Mouse (Mus musculus) midbrain, embryonic 11.5 days (tissue): ENCODE data around the gene Nabp1. TPM values are rescaled to one million over a fixed set of nuclear protein-coding genes. Genes with fewer than 3 reads are reported as not detected.

Experiments used
- ATAC-seq: fragments of 200-750 bp; cut with Nextera tagmentation; 2 replicates; pipeline ENCODE4 v1.8.0; 2017; ENCODE audit warnings: moderate TSS enrichment, moderate library complexity; ENCODE audit not compliant: low FRiP score
- DNase-seq: peaks from one replicate; pipeline ENCODE4 v3.0.0; 2015; ENCODE audit warnings: low spot score; ENCODE audit errors: missing footprints
- H3K27ac ChIP-seq: fragments of 300-500 bp; sonication (generic); 2 replicates; pipeline ENCODE4 v1.5.1; 2014; ENCODE audit warnings: low read depth, low read length
- H3K27me3 ChIP-seq: fragments of 300-500 bp; sonication (generic); 2 replicates; pipeline ENCODE4 v1.6.1; 2014; ENCODE audit warnings: mild to moderate bottlenecking, low read length, moderate library complexity, mixed read lengths; ENCODE audit not compliant: control insufficient read depth, insufficient read depth
- H3K36me3 ChIP-seq: fragments of 300-500 bp; sonication (generic); 2 replicates; pipeline ENCODE4 v1.6.1; 2014; ENCODE audit warnings: mild to moderate bottlenecking, low read length, moderate library complexity, mixed read lengths; ENCODE audit not compliant: control insufficient read depth, insufficient read depth
- H3K4me1 ChIP-seq: fragments of 300-500 bp; sonication (generic); 2 replicates; pipeline ENCODE4 v1.6.1; 2014; ENCODE audit warnings: low read length; ENCODE audit not compliant: control insufficient read depth, insufficient read depth
- H3K4me2 ChIP-seq: fragments of 300-500 bp; sonication (generic); 2 replicates; pipeline ENCODE4 v1.6.1; 2014; ENCODE audit warnings: mild to moderate bottlenecking, moderate library complexity
- H3K4me3 ChIP-seq: fragments of 300-500 bp; sonication (generic); 2 replicates; pipeline ENCODE4 v1.5.1; 2014; ENCODE audit warnings: low read depth, low read length
- H3K9ac ChIP-seq: fragments of 300-500 bp; sonication (generic); 2 replicates; pipeline ENCODE4 v1.6.1; 2014; ENCODE audit warnings: low read length
- H3K9me3 ChIP-seq: fragments of 300-500 bp; sonication (generic); 2 replicates; pipeline ENCODE4 v1.6.1; 2016; ENCODE audit warnings: low read length; ENCODE audit not compliant: control insufficient read depth
- WGBS: fragments of 180-500 bp; shearing (Covaris S2); extraction: QIAGEN DNeasy Blood & Tissue Kit; methylation state at CpG from one replicate; pipeline ENCODE4 v1.1.7; 2014; 5-methylcytosine and 5-hydroxymethylcytosine counted together
- polyA plus RNA-seq: library from polyadenylated mRNA; unstranded; fragments of >200 nt; fragmentation: Nextera tagmentation; extraction: Ambion mirVana; gene quantifications from 2 replicates; pipeline ENCODE4 v1.2.1, GENCODE M21; 2014

The Nabp1 gene
- 8.1 and 9.0 TPM in 2 replicates for polyA plus RNA-seq

GRCm38 (mm10) chr1:51478262-51479026, at the start of gene Nabp1:
Gene Nabp1, minus strand, starts transcription at chr1:51478425.
- WGBS: under 1% methylated on average over 51 of the region's 51 CpGs
- H3K4me1 ChIP-seq: no peaks in the 10 kb centered on the region; the same call in 1 of the 2 replicates
- no peaks in the 10 kb centered on the region for H3K36me3 ChIP-seq
- peak within 1 kb of the TSS; percentile 84 for H3K4me2 ChIP-seq
- DNase-seq (peak; percentile 100), ATAC-seq (peak; percentile 100)
- H3K27me3 ChIP-seq: no peaks in the 10 kb centered on the region
- H3K9me3 ChIP-seq: no peaks in the 10 kb centered on the region
- peak within 1 kb of the TSS; percentile 60 for H3K4me3 ChIP-seq
- H3K27ac ChIP-seq: no peak within 1 kb of the TSS
- H3K9ac ChIP-seq: peak within 1 kb of the TSS; percentile 74

GRCm38 (mm10) chr1:51525563-51526265, 47.5 kb upstream of the Nabp1 start:
- Histone ChIP-seq H3K9me3 (no peaks in the 10 kb centered on the region), H3K27ac (no peak overlapping the region), H3K9ac (no peak overlapping the region), H3K27me3 (no peaks in the 10 kb centered on the region), H3K4me2 (no peak overlapping the region), H3K4me3 (no peak overlapping the region), H3K4me1 (no peaks in the 10 kb centered on the region), H3K36me3 (no peaks in the 10 kb centered on the region)
- no peak for DNase-seq
- ATAC-seq: no peak
- 72% methylated on average over 1 of the region's 1 CpGs for WGBS

DNA sequence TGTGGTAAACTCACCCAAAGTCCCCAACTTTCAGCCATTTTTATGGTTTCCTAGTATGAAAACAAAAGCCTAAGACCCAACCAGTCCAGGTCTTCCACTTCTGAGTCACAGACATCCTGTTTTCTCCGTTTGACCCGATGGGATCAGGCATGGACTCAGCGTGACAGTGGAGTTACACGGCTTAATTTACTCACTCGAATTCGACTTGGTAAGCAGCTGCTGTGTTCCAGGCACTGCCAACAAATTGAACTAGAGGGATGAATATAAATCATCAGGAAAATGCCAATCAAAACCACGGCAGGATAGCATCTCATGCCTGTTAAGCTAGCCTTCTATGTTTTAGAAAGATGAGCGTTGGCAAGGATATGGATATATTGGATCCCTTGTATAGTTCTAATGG, 43.4 kb upstream of the Nabp1 start:
- Histone ChIP-seq H3K36me3 (no peaks in the 10 kb centered on the region), H3K27ac (no peak overlapping the region), H3K4me3 (no peak overlapping the region), H3K4me2 (no peak overlapping the region), H3K27me3 (no peaks in the 10 kb centered on the region), H3K4me1 (no peaks in the 10 kb centered on the region), H3K9me3 (no peaks in the 10 kb centered on the region), H3K9ac (no peak overlapping the region)
- no peak for ATAC-seq
- no peak for DNase-seq
- 75% methylated on average over 8 of the region's 8 CpGs for WGBS

DNA sequence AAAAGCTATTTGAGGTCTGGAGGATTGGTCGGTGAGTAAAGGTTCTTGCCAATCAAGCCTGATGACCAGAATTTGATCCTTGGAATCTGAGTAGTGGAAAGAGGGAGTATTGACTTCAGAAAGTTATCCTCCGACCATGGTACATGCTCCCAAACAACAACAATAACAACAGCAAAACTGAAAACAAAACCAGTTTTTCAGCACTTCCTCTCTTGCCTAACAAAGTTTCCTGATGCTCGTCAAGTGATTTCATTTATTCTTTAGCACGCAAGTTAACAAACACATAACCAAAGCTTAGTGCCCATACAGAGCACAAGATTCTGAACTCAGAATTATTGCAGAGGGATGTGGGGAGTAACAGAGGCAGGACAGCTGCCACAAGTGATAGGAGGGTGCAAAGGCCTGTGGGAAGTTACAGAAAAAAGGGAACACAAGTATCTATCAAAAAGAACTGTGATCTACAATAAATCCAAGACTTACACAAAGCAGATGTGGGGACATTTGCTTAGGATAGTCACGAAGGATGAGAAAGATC, 42.1 kb upstream of the Nabp1 start:
- no peak overlapping the region for H3K4me2 ChIP-seq
- no peaks in the 10 kb centered on the region for H3K4me1 ChIP-seq
- no peaks in the 10 kb centered on the region for H3K27me3 ChIP-seq
- H3K9me3 ChIP-seq: no peaks in the 10 kb centered on the region
- no peaks in the 10 kb centered on the region for H3K36me3 ChIP-seq
- 89% methylated on average over 5 of the region's 5 CpGs for WGBS
- DNase-seq: no peak
- no peak overlapping the region for H3K27ac ChIP-seq
- no peak for ATAC-seq
- H3K4me3 ChIP-seq: no peak overlapping the region
- no peak overlapping the region for H3K9ac ChIP-seq

DNA sequence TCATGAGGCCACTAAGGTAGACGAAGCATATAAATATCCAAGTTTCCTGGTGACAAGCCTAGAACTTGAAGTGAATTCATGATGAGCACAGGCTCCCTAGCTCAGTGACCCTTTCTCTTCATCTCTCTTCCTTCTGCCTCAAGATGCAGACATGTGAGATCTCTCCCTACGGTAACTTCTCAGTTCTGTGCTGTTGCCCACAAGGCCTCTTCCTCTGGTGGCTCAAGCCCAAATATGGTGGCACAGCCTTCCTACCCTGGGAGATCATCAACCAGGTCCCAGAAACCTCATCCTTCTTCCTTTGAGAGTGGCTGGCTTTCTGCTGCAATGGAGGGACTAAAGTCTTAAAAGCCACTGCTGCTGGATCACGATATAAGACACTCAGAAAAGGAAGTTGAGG, 40.9 kb upstream of the Nabp1 start:
- no peaks in the 10 kb centered on the region for H3K9me3 ChIP-seq
- ATAC-seq (no peak), DNase-seq (no peak)
- H3K36me3 ChIP-seq: no peaks in the 10 kb centered on the region
- no peak overlapping the region for H3K4me3 ChIP-seq
- no peak overlapping the region for H3K27ac ChIP-seq
- H3K9ac ChIP-seq: no peak overlapping the region
- no peaks in the 10 kb centered on the region for H3K27me3 ChIP-seq
- WGBS: 88% methylated on average over 3 of the region's 3 CpGs
- H3K4me1 ChIP-seq: no peaks in the 10 kb centered on the region
- H3K4me2 ChIP-seq: no peak overlapping the region

DNA sequence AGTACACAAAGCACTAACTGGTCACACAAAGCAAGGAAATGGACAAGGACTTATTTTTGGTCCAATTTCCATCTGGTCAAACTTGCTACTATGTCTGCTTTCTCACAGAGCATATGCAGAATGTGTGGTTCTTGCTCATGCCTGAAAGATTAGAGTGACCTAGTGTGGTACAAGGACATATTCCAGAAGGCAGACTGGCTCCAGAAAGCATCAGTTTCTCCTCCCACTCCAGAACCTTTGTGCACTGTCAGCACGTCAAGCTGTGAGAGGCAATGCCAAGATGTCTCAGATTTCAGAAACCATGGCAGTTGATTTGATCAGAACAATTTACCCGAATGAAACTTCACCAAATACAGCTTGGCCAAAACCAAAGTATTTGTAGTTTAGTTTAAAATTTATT, 37.4 kb upstream of the Nabp1 start:
- WGBS: 65% methylated on average over 2 of the region's 2 CpGs
- H3K4me3 ChIP-seq: no peak overlapping the region
- ATAC-seq (no peak), DNase-seq (no peak)
- no peaks in the 10 kb centered on the region for H3K36me3 ChIP-seq
- H3K27me3 ChIP-seq: no peaks in the 10 kb centered on the region
- H3K27ac ChIP-seq: no peak overlapping the region
- H3K4me2 ChIP-seq: no peak overlapping the region
- no peak overlapping the region for H3K9ac ChIP-seq
- H3K4me1 ChIP-seq: no peaks in the 10 kb centered on the region
- H3K9me3 ChIP-seq: no peaks in the 10 kb centered on the region

- Histone ChIP-seq H3K36me3 (no peaks in the 10 kb centered on the region), H3K27ac (no peak overlapping the region), H3K27me3 (no peaks in the 10 kb centered on the region), H3K9me3 (no peaks in the 10 kb centered on the region), H3K4me2 (no peak overlapping the region), H3K4me3 (no peak overlapping the region), H3K9ac (no peak overlapping the region), H3K4me1 (no peaks in the 10 kb centered on the region)
- WGBS: 96% methylated on average over 3 of the region's 3 CpGs
- ATAC-seq: no peak
- no peak for DNase-seq
Observed at GRCm38 (mm10) chr1:51515041-51515440, 36.8 kb upstream of the Nabp1 start.

DNA sequence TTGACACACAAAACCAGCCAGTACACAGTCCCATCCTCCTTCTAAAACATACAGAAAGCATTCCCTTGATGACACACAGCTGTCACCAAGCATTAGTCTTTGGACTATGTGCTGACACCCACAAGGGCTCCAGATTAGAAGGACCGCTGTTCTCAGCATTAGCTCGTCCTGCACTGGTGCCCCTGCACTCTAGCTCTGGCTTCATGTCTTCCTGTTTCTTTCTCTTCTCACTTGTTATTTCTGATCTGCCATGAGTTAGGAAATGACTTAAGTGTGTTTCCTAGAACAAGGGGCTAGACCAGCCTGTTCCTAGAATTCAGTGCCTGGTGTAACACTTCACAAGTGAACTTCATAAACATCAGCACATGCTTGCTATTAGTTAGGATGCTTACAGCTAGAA, 36.2 kb upstream of the Nabp1 start:
- Histone ChIP-seq H3K4me3 (no peak overlapping the region), H3K9me3 (no peaks in the 10 kb centered on the region), H3K4me1 (no peaks in the 10 kb centered on the region), H3K9ac (no peak overlapping the region), H3K27me3 (no peaks in the 10 kb centered on the region), H3K27ac (no peak overlapping the region), H3K36me3 (no peaks in the 10 kb centered on the region), H3K4me2 (no peak overlapping the region)
- 96% methylated on average over 2 of the region's 2 CpGs for WGBS
- no peak for DNase-seq
- no peak for ATAC-seq

DNA sequence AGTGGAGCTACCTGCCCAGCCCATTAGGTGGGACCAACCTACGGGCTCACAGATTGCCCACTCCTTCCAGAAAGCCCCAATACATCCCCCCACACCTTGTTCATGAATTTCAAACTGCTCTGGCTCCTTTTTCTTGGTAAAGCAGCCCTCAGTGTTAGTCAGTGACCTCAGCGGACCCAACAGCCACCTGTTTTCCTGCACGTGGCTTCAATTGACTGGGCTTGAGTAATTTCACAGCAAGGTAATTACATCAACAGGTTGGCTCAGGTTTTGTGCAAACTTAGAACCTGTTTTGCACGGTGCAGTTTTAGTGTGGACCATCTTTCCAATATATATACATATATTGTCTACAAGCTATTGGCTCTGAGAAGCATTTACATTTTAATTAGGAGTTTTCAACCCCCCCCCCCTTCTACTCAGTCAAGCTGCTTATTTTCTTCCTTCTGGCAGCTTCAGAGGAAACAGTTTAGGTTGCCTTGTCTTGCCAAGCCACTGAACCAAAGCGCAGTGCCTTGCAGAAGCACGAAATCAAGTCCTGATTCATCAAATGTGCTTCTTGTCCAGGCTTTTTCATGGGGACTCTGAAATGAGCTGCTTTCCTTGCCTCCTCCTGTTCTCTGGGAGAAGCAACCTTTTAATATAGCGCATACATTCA, 35.0 kb upstream of the Nabp1 start:
- Histone ChIP-seq H3K4me1 (no peaks in the 10 kb centered on the region), H3K9me3 (no peaks in the 10 kb centered on the region), H3K4me2 (no peak overlapping the region), H3K27me3 (no peaks in the 10 kb centered on the region), H3K9ac (no peak overlapping the region), H3K27ac (no peak overlapping the region), H3K4me3 (no peak overlapping the region), H3K36me3 (no peaks in the 10 kb centered on the region)
- ATAC-seq (no peak), DNase-seq (no peak)
- 91% methylated on average over 7 of the region's 7 CpGs for WGBS
